Mouse (Mus musculus): Measurements from ENCODE around the gene Clstn2. TPM values are rescaled to one million over a fixed set of nuclear protein-coding genes. Genes with fewer than 3 reads are reported as not detected.

Gene Clstn2
- polyA plus RNA-seq, 1 experiment from 2014 or later: 7.5 TPM

- 85% methylated on average over 6 of the region's 6 CpGs for WGBS
- Histone ChIP-seq H3K9me3 (replicated peaks; ENCODE audit: control insufficient read depth, low read length) (no peaks in the 10 kb centered on the region), H3K27me3 (replicated peaks; ENCODE audit: control insufficient read depth, insufficient read depth, low read length) (no peaks in the 10 kb centered on the region), H3K36me3 (ENCODE audit: control insufficient read depth, insufficient read depth, low read length) (no peaks in the 10 kb centered on the region), H3K4me3 (ENCODE audit: low read depth, low read length) (no peak overlapping the region), H3K4me1 (ENCODE audit: control insufficient read depth, insufficient read depth, low read length) (no peaks in the 10 kb centered on the region), H3K4me2 (ENCODE audit: low read length) (no peak overlapping the region), H3K27ac (ENCODE audit: low read depth, low read length) (no peak overlapping the region), H3K9ac (ENCODE audit: low read length) (no peak overlapping the region)
- no peak for ATAC-seq
- no peak for DNase-seq (ENCODE audit: low spot score)
Observed at GRCm38 (mm10) chr9:97563121-97563520, 469.9 kb downstream of the Clstn2 start.

DNA sequence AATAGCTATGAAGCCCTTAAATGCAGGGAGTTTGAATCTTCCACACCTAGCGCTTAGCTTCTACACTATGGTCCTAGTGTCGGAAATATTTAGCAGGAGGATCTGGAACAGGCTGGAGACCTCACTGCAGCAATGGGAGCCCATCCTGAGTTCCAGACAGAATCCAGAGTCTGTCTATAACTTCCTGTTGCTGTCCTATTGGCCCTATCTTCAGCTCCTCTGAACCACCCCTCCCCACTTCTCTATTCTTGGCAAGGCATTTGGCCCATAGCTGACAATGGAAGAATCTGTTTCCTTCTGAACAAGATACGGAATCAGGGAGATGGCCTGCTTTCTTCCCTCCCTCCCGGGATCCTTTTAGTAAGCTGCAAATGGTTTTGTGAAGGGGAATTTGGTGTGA lies 488.6 kb downstream of the Clstn2 start:
- Histone ChIP-seq H3K27ac (ENCODE audit: low read depth, low read length) (no peak overlapping the region), H3K27me3 (replicated peaks; ENCODE audit: control insufficient read depth, insufficient read depth, low read length) (no peaks in the 10 kb centered on the region), H3K9ac (ENCODE audit: low read length) (no peak overlapping the region), H3K36me3 (ENCODE audit: control insufficient read depth, insufficient read depth, low read length) (no peaks in the 10 kb centered on the region), H3K9me3 (replicated peaks; ENCODE audit: control insufficient read depth, low read length) (no peaks in the 10 kb centered on the region), H3K4me3 (ENCODE audit: low read depth, low read length) (no peak overlapping the region), H3K4me1 (ENCODE audit: control insufficient read depth, insufficient read depth, low read length) (0 out of 2 replicates have a peak, but pooled peaks cover 4% of the 10 kb centered on the region), H3K4me2 (ENCODE audit: low read length) (no peak overlapping the region)
- no peak for DNase-seq (ENCODE audit: low spot score)
- 90% methylated on average over 4 of the region's 4 CpGs for WGBS
- ATAC-seq: no peak

- H3K4me3 ChIP-seq (ENCODE audit: low read depth, low read length): no peak overlapping the region
- no peak overlapping the region for H3K9ac ChIP-seq (ENCODE audit: low read length)
- H3K9me3 ChIP-seq (replicated peaks; ENCODE audit: control insufficient read depth, low read length): no peaks in the 10 kb centered on the region
- H3K4me2 ChIP-seq (ENCODE audit: low read length): no peak overlapping the region
- H3K4me1 ChIP-seq (ENCODE audit: control insufficient read depth, insufficient read depth, low read length): 0 out of 2 replicates have a peak, but pooled peaks cover 4% of the 10 kb centered on the region
- no peak overlapping the region for H3K27ac ChIP-seq (ENCODE audit: low read depth, low read length)
- H3K36me3 ChIP-seq (ENCODE audit: control insufficient read depth, insufficient read depth, low read length): no peaks in the 10 kb centered on the region
- ATAC-seq (peak; percentile 72), DNase-seq (ENCODE audit: low spot score) (peak; percentile 58)
- no peaks in the 10 kb centered on the region for H3K27me3 ChIP-seq (replicated peaks; ENCODE audit: control insufficient read depth, insufficient read depth, low read length)
- WGBS: 24% methylated on average over 6 of the region's 6 CpGs
Observed at GRCm38 (mm10) chr9:97541419-97541818, 491.6 kb downstream of the Clstn2 start.

DNA sequence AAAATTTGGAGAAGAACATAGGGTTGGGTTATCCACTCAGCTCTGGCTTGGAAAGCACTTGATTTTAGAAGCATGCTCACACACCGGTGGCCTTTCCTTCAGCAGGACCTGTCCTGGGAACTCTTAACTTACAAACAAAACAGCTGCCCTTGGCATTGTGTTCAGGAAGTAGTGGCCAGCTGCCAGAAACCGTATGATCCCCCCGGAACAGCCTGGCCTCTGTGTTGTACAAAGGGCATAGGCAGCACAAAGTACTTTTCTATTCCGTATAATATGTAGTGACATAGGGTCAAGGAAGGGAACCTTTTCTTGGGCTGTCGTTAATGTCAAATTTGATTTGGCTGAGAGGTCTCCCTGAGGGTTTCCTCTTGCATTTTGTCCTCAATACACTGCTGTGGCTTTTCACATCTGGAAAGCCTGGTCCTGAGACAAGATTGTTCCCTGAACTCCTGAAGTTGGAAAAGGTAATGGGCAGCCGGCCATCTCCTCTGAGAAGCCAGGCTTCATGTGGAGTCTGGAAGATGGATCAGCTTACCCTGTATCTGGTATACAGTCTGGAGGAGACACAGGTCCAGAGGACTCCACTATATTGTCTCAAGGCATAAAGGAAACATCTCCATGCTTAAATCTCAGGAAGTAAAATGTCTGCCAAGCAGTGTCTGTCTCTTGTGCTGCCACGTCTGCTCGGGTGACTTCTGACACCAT lies 494.8 kb downstream of the Clstn2 start:
- 60% methylated on average over 8 of the region's 8 CpGs for WGBS
- no peak for ATAC-seq
- no peak for DNase-seq (ENCODE audit: low spot score)

DNA sequence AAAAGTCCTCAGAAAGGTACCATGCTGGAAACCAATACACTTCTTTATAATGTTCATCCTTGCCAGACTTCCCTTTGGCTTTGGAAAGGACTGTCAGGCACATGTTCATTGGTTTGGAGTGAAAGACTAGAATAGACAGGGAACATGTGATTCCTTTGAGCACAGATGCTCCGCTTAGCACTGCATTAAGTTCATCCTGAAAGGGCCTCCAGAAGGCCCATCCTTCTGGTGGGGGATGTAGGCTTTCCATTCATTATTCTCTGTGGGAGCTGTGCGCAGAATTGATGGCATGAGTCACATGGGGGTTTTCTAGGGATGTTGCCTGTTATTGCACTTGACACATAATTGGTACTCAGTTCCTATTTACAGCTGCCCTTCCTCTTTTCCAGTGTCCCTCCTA lies 498.8 kb downstream of the Clstn2 start:
- Histone ChIP-seq H3K9ac (ENCODE audit: low read length) (no peak overlapping the region), H3K9me3 (replicated peaks; ENCODE audit: control insufficient read depth, low read length) (no peaks in the 10 kb centered on the region), H3K4me2 (ENCODE audit: low read length) (no peak overlapping the region), H3K4me3 (ENCODE audit: low read depth, low read length) (no peak overlapping the region), H3K36me3 (ENCODE audit: control insufficient read depth, insufficient read depth, low read length) (no peaks in the 10 kb centered on the region), H3K27me3 (replicated peaks; ENCODE audit: control insufficient read depth, insufficient read depth, low read length) (no peaks in the 10 kb centered on the region), H3K4me1 (ENCODE audit: control insufficient read depth, insufficient read depth, low read length) (no peaks in the 10 kb centered on the region), H3K27ac (ENCODE audit: low read depth, low read length) (no peak overlapping the region)
- ATAC-seq (0 out of 2 replicates have a peak, but pooled peaks have one; percentile 34), DNase-seq (ENCODE audit: low spot score) (peak; percentile 52)
- 75% methylated on average over 2 of the region's 2 CpGs for WGBS

More for the DNA sequence above, 494.8 kb downstream of the Clstn2 start:
- H3K4me2 ChIP-seq (ENCODE audit: low read length): no peak overlapping the region
- no peaks in the 10 kb centered on the region for H3K27me3 ChIP-seq (replicated peaks; ENCODE audit: control insufficient read depth, insufficient read depth, low read length)
- H3K9me3 ChIP-seq (replicated peaks; ENCODE audit: control insufficient read depth, low read length): no peaks in the 10 kb centered on the region
- 0 out of 2 replicates have a peak, but pooled peaks cover 4% of the 10 kb centered on the region for H3K4me1 ChIP-seq (ENCODE audit: control insufficient read depth, insufficient read depth, low read length)
- H3K36me3 ChIP-seq (ENCODE audit: control insufficient read depth, insufficient read depth, low read length): no peaks in the 10 kb centered on the region
- no peak overlapping the region for H3K9ac ChIP-seq (ENCODE audit: low read length)
- H3K27ac ChIP-seq (ENCODE audit: low read depth, low read length): no peak overlapping the region
- H3K4me3 ChIP-seq (ENCODE audit: low read depth, low read length): no peak overlapping the region

- no peak overlapping the region for H3K9ac ChIP-seq (ENCODE audit: low read length)
- H3K36me3 ChIP-seq (ENCODE audit: control insufficient read depth, insufficient read depth, low read length): no peaks in the 10 kb centered on the region
- no peak for ATAC-seq
- peak; percentile 44 for DNase-seq (ENCODE audit: low spot score)
- H3K4me2 ChIP-seq (ENCODE audit: low read length): no peak overlapping the region
- no peaks in the 10 kb centered on the region for H3K4me1 ChIP-seq (ENCODE audit: control insufficient read depth, insufficient read depth, low read length)
- 86% methylated on average over 3 of the region's 3 CpGs for WGBS
- H3K27me3 ChIP-seq (replicated peaks; ENCODE audit: control insufficient read depth, insufficient read depth, low read length): no peaks in the 10 kb centered on the region
- no peak overlapping the region for H3K27ac ChIP-seq (ENCODE audit: low read depth, low read length)
- no peak overlapping the region for H3K4me3 ChIP-seq (ENCODE audit: low read depth, low read length)
- no peaks in the 10 kb centered on the region for H3K9me3 ChIP-seq (replicated peaks; ENCODE audit: control insufficient read depth, low read length)
Observed at GRCm38 (mm10) chr9:97533306-97533705, 499.7 kb downstream of the Clstn2 start.

GRCm38 (mm10) chr9:97532536-97532935 lies 500.4 kb downstream of the Clstn2 start:
- no peak for ATAC-seq

GRCm38 (mm10) chr9:97527926-97528325 lies 505.1 kb downstream of the Clstn2 start:
- H3K9me3 ChIP-seq (replicated peaks; ENCODE audit: control insufficient read depth, low read length): no peaks in the 10 kb centered on the region
- H3K9ac ChIP-seq (ENCODE audit: low read length): no peak overlapping the region
- H3K27ac ChIP-seq (ENCODE audit: low read depth, low read length): no peak overlapping the region
- no peak for DNase-seq (ENCODE audit: low spot score)
- H3K4me1 ChIP-seq (ENCODE audit: control insufficient read depth, insufficient read depth, low read length): no peaks in the 10 kb centered on the region
- no peak for ATAC-seq
- no peaks in the 10 kb centered on the region for H3K36me3 ChIP-seq (ENCODE audit: control insufficient read depth, insufficient read depth, low read length)
- no peaks in the 10 kb centered on the region for H3K27me3 ChIP-seq (replicated peaks; ENCODE audit: control insufficient read depth, insufficient read depth, low read length)
- no peak overlapping the region for H3K4me3 ChIP-seq (ENCODE audit: low read depth, low read length)
- 88% methylated on average over 1 of the region's 1 CpGs for WGBS
- no peak overlapping the region for H3K4me2 ChIP-seq (ENCODE audit: low read length)

More at GRCm38 (mm10) chr9:97532536-97532935, 500.4 kb downstream of the Clstn2 start:
- no peaks in the 10 kb centered on the region for H3K36me3 ChIP-seq (ENCODE audit: control insufficient read depth, insufficient read depth, low read length)
- H3K27me3 ChIP-seq (replicated peaks; ENCODE audit: control insufficient read depth, insufficient read depth, low read length): no peaks in the 10 kb centered on the region
- no peak overlapping the region for H3K4me3 ChIP-seq (ENCODE audit: low read depth, low read length)
- H3K27ac ChIP-seq (ENCODE audit: low read depth, low read length): no peak overlapping the region
- H3K4me2 ChIP-seq (ENCODE audit: low read length): no peak overlapping the region
- no peak overlapping the region for H3K9ac ChIP-seq (ENCODE audit: low read length)
- WGBS: 92% methylated on average over 13 of the region's 13 CpGs
- H3K9me3 ChIP-seq (replicated peaks; ENCODE audit: control insufficient read depth, low read length): no peaks in the 10 kb centered on the region
- DNase-seq (ENCODE audit: low spot score): no peak
- H3K4me1 ChIP-seq (ENCODE audit: control insufficient read depth, insufficient read depth, low read length): no peaks in the 10 kb centered on the region

DNA sequence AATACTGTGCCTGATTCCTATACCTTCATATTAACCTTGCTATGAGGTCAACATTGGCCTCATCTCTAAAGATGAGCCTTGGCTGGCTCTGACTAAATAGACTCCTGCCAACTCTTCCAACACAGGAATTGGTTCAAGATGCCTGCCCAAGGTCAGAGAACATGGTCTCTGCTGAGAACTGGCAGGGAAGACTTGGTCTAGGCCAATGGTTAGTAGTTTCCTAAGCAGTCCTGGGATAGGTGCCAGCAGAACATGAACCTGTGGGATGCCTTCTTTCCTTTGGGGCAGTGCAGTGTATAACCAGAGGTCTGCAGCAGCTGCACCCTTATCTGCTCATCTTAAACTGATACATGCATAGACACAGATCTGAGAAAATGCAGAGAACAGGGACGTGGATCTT lies 505.7 kb downstream of the Clstn2 start:
- Histone ChIP-seq H3K4me3 (ENCODE audit: low read depth, low read length) (no peak overlapping the region), H3K9ac (ENCODE audit: low read length) (no peak overlapping the region), H3K27ac (ENCODE audit: low read depth, low read length) (no peak overlapping the region), H3K9me3 (replicated peaks; ENCODE audit: control insufficient read depth, low read length) (no peaks in the 10 kb centered on the region), H3K36me3 (ENCODE audit: control insufficient read depth, insufficient read depth, low read length) (no peaks in the 10 kb centered on the region), H3K4me1 (ENCODE audit: control insufficient read depth, insufficient read depth, low read length) (no peaks in the 10 kb centered on the region), H3K4me2 (ENCODE audit: low read length) (no peak overlapping the region), H3K27me3 (replicated peaks; ENCODE audit: control insufficient read depth, insufficient read depth, low read length) (no peaks in the 10 kb centered on the region)
- DNase-seq (ENCODE audit: low spot score): no peak
- ATAC-seq: no peak
- WGBS: 92% methylated on average over 1 of the region's 1 CpGs

Data from forebrain, embryonic 14.5 days (tissue).